Mouse (Mus musculus) hindbrain, postnatal 0 days (tissue): ENCODE data around the gene Rora. TPM values are rescaled to one million over a fixed set of nuclear protein-coding genes. Genes with fewer than 3 reads are reported as not detected.
A peak's percentile ranks its signal among the peaks of the same experiment; 100 is the strongest.

Source experiments
- ATAC-seq: fragments of 200-750 bp; cut with Nextera tagmentation; 2 replicates; pipeline ENCODE4 v1.8.0; 2017; ENCODE audit warnings: mild to moderate bottlenecking, moderate TSS enrichment, moderate library complexity
- DNase-seq: peaks from one replicate; pipeline ENCODE4 v3.0.0-alpha.2; 2015; ENCODE audit warnings: low spot score
- H3K27ac ChIP-seq: fragments of 300-500 bp; sonication (generic); 2 replicates; pipeline ENCODE4 v1.5.1; 2014; ENCODE audit warnings: mild to moderate bottlenecking
- H3K27me3 ChIP-seq: fragments of 300-500 bp; sonication (generic); 2 replicates; pipeline ENCODE4 v1.6.1; 2014; ENCODE audit warnings: low read length, mixed read lengths; ENCODE audit not compliant: insufficient read depth
- H3K36me3 ChIP-seq: fragments of 300-500 bp; sonication (generic); 2 replicates; pipeline ENCODE4 v1.6.1; 2014; ENCODE audit warnings: low read length, mixed read lengths; ENCODE audit not compliant: insufficient read depth
- H3K4me1 ChIP-seq: fragments of 300-500 bp; sonication (generic); 2 replicates; pipeline ENCODE4 v1.6.1; 2014; ENCODE audit warnings: antibody characterized with exemption, low read length, mixed read lengths; ENCODE audit not compliant: insufficient read depth
- H3K4me2 ChIP-seq: fragments of 300-500 bp; sonication (generic); 2 replicates; pipeline ENCODE4 v1.6.1; 2014; ENCODE audit warnings: low read depth, mild to moderate bottlenecking, low read length, moderate library complexity, mixed read lengths
- H3K4me3 ChIP-seq: fragments of 300-500 bp; sonication (generic); 2 replicates; pipeline ENCODE4 v1.5.1; 2014; ENCODE audit warnings: low read length
- H3K9ac ChIP-seq: fragments of 300-500 bp; sonication (generic); replicated peaks from 2 replicates; pipeline ENCODE4 v1.6.1; 2014; ENCODE audit warnings: mild to moderate bottlenecking, low read length, moderate library complexity, mixed read lengths
- H3K9me3 ChIP-seq: fragments of 300-500 bp; sonication (generic); 2 replicates; pipeline ENCODE4 v1.6.1; 2016; ENCODE audit warnings: low read length, mixed read lengths
- CTCF ChIP-seq: IDR thresholded peaks from 2 replicates; pipeline ENCODE4 v1.5.1; 2016; ENCODE audit warnings: antibody characterized with exemption, control low read depth, low read depth
- WGBS: fragments of 180-500 bp; shearing (Covaris S2); extraction: QIAGEN DNeasy Blood & Tissue Kit; methylation state at CpG from one replicate; pipeline ENCODE4 v1.1.7; 2014; 5-methylcytosine and 5-hydroxymethylcytosine counted together
- polyA plus RNA-seq: library from polyadenylated mRNA; unstranded; fragments of >200 nt; fragmentation: Nextera tagmentation; extraction: Ambion mirVana; gene quantifications from 2 replicates; pipeline ENCODE4 v1.2.1, GENCODE M21; 2015
- total RNA-seq: library from RNA; depleted of rRNA; stranded (reverse); fragments of >200 nt; gene quantifications from 2 replicates; pipeline ENCODE4 v1.2.3, GENCODE M21; 2014

Rora gene
- total and polyA plus RNA-seq, 2 experiments from 2014 or later = 27.5 to 59.4 TPM

DNA sequence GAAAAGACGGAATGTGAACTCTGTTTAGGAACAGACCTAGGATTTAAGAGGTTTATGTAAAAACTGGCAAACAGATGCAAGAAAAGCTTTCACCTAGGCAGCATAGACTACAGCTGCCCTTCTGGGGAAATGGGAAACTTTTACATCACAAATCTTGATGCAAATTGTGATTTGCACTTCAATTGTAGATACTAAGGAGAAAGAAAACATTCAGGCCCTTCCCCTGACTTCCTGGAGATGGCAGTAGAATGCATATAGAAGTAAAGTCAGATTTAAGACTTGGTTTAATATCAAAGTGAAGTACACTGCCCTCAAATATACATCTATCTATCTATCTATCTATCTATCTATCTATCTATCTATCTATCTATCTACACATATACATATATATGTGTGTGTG lies 765.9 kb downstream of the Rora start:
- ATAC-seq = no peak
- no peak overlapping the region for H3K9ac ChIP-seq
- H3K4me1 ChIP-seq = no peaks in the 10 kb centered on the region
- TF ChIP-seq CTCF = peak; percentile 74
- peak; percentile 58 for DNase-seq
- H3K36me3 ChIP-seq = peaks cover 12% of the 10 kb centered on the region
- H3K27me3 ChIP-seq = no peaks in the 10 kb centered on the region
- H3K4me3 ChIP-seq = no peak overlapping the region
- no peaks in the 10 kb centered on the region for H3K9me3 ChIP-seq
- WGBS = 89% methylated on average over 1 of the region's 1 CpGs
- no peak overlapping the region for H3K27ac ChIP-seq
- no peak overlapping the region for H3K4me2 ChIP-seq

DNA sequence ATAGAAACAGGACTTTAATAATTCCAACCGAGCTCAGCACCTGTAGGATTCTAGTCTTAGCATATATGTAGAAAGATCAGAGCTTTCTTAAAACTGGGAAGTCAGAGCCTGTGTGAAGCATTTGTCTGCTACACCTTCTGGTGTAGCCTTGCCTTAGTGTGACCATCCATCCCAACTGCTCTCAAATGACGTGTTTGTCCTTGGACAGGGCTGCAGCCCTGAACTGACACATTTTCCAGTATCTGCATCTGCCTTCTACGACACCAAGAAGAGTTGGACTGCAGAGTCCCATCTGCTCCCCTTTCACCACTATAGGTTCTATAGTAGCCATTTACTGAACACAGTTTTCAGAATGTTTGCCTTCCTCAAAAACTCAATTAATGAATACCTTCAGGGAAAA lies 776.9 kb downstream of the Rora start:
- Histone ChIP-seq H3K27me3 (no peaks in the 10 kb centered on the region), H3K4me3 (no peak overlapping the region), H3K9me3 (no peaks in the 10 kb centered on the region), H3K27ac (no peak overlapping the region), H3K9ac (no peak overlapping the region), H3K4me1 (0 out of 2 replicates have a peak, but pooled peaks cover 7% of the 10 kb centered on the region), H3K4me2 (no peak overlapping the region), H3K36me3 (no peaks in the 10 kb centered on the region)
- whole genome bisulfite sequencing = 84% methylated on average over 3 of the region's 3 CpGs
- ATAC-seq (no peak), DNase-seq (no peak)
- no peak for TF ChIP-seq CTCF

DNA sequence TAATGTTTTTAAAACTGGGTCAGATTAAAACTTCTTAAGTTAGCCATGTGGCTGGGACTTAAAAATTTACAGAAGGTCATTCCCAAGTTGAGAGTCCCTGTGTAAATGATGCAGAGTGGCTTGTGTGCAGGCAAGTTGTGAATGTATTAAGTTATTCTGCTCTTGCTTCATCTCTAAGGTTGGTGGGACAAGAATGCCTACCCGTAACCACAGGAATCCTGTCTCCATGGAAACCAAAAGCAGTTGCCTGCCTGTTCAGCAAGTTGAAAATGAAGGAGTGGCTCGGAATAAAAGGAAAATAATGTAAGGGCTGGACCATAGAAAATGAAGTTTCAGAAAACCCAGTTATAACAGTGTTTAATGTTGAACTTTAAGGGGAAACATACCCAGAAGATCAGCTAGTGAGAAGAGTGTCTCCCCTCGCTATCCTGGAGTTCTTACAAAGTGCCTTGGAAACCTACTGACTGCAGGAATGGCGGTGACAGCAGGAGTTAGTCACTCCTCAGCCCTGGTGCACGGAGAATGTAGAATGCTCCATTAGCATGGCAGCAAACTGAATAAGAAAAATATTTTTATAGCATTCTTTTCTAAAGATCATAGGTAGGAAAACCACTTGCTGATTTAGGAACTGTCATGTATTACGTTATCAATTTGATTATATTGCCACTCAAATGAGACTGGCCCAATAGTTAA lies 778.4 kb downstream of the Rora start:
- WGBS = 16% methylated on average over 6 of the region's 6 CpGs
- H3K4me2 ChIP-seq = no peak overlapping the region
- no peak overlapping the region for H3K9ac ChIP-seq
- no peak overlapping the region for H3K27ac ChIP-seq
- no peaks in the 10 kb centered on the region for H3K9me3 ChIP-seq
- H3K27me3 ChIP-seq = no peaks in the 10 kb centered on the region
- ATAC-seq = 0 out of 2 replicates have a peak, but pooled peaks have one; percentile 40
- no peak for TF ChIP-seq CTCF
- peak; percentile 77 for DNase-seq
- H3K4me1 ChIP-seq = 0 out of 2 replicates have a peak, but pooled peaks cover 7% of the 10 kb centered on the region
- no peaks in the 10 kb centered on the region for H3K36me3 ChIP-seq
- no peak overlapping the region for H3K4me3 ChIP-seq

DNA sequence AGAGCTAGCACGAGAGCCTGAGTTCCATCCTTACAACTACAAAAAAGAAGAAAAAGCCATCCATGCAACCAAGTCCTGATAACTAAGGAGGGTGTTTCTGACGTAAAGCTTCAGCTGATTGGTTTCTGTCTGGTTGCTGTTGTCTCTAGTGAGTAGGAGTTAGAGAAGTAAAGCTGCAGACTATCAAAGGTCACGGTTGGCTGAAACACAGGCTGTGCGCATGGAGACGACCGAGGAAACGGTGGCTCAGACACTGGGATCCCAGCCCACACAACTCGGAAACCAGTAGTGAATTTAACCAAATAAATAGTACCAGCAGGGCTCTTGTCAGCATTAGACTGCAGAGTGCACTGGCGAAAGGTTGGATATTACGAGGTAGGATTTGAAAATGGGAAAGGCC lies 781.6 kb downstream of the Rora start:
- no peak for DNase-seq
- no peak for TF ChIP-seq CTCF
- no peak overlapping the region for H3K27ac ChIP-seq
- no peaks in the 10 kb centered on the region for H3K27me3 ChIP-seq
- 0 out of 2 replicates have a peak, but pooled peaks cover 7% of the 10 kb centered on the region for H3K4me1 ChIP-seq
- H3K9ac ChIP-seq = no peak overlapping the region
- H3K4me3 ChIP-seq = no peak overlapping the region
- no peaks in the 10 kb centered on the region for H3K36me3 ChIP-seq
- no peak overlapping the region for H3K4me2 ChIP-seq
- 58% methylated on average over 10 of the region's 10 CpGs for WGBS
- no peak for ATAC-seq
- H3K9me3 ChIP-seq = no peaks in the 10 kb centered on the region

DNA sequence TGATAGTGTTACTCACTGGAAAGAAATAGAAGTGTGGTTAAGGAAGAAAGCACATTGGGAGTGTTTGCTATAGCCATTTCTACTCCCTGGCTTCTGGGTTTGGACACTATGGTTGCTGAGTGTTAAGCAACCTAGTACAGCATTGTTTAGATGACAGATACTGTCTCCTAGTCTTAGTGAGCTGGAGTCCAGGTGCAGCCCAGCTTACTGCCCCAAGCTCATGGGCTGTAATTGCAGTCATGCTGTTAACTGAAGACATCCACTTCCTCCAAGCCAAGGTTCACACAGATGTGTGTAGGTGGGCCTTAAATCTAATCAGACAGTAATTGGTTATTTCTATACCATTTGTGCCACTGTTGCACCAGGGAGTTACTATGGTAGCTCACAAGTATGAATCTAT lies 782.1 kb downstream of the Rora start:
- 0 out of 2 replicates have a peak, but pooled peaks cover 7% of the 10 kb centered on the region for H3K4me1 ChIP-seq
- TF ChIP-seq CTCF = no peak
- H3K27ac ChIP-seq = no peak overlapping the region
- no peaks in the 10 kb centered on the region for H3K36me3 ChIP-seq
- H3K9me3 ChIP-seq = no peaks in the 10 kb centered on the region
- no peak for ATAC-seq
- H3K4me3 ChIP-seq = no peak overlapping the region
- no peak overlapping the region for H3K9ac ChIP-seq
- H3K4me2 ChIP-seq = no peak overlapping the region
- DNase-seq = no peak
- no peaks in the 10 kb centered on the region for H3K27me3 ChIP-seq
